Mouse (Mus musculus) cerebellum, adult (tissue): ENCODE measurements at regions not wholly inside any gene's neighbourhood (a gene's known extent, or its start where the extent isn't known, plus 50 kb on each side); places are given as distances from the start of the nearest gene placed in this dataset.
A peak's percentile ranks its signal among the peaks of the same experiment; 100 is the strongest.

Source experiments
- ATAC-seq: cut with Nextera tagmentation; 2 replicates; pipeline ENCODE4 v1.9.2; 2017; ENCODE audit warnings: mild to moderate bottlenecking, moderate library complexity, mixed read lengths; ENCODE audit not compliant: insufficient number of reproducible peaks, low FRiP score, low TSS enrichment

GRCm38 (mm10) chr9:61770207-61770955, 144.0 kb downstream of the Rplp1 start:
- ATAC-seq, result no peak

GRCm38 (mm10) chr9:61766187-61766586, 148.2 kb downstream of the Rplp1 start:
- ATAC-seq, result no peak

- ATAC-seq, result no peak
These were observed 149.0 kb downstream of the Rplp1 start for GRCm38 (mm10) chr9:61765366-61765765.

- ATAC-seq, result no peak
These were observed 156.5 kb downstream of the Rplp1 start for GRCm38 (mm10) chr9:61757806-61758205.

GRCm38 (mm10) chr9:61756801-61757342, 157.5 kb downstream of the Rplp1 start:
- ATAC-seq, result no peak

GRCm38 (mm10) chr9:61756224-61756800, 158.0 kb downstream of the Rplp1 start:
- ATAC-seq, result no peak

GRCm38 (mm10) chr9:61755311-61755710, 159.0 kb downstream of the Rplp1 start:
- ATAC-seq, result no peak

- ATAC-seq, result no peak
These were observed 160.5 kb downstream of the Rplp1 start for GRCm38 (mm10) chr9:61753795-61754194.

- no peak for ATAC-seq
These were observed 165.1 kb downstream of the Rplp1 start for GRCm38 (mm10) chr9:61749201-61749600.

- ATAC-seq, result no peak
These were observed 165.9 kb downstream of the Rplp1 start for GRCm38 (mm10) chr9:61748416-61748815.

- no peak for ATAC-seq
These were observed 167.9 kb downstream of the Rplp1 start for GRCm38 (mm10) chr9:61746401-61746800.

- ATAC-seq, result peak; percentile 75
These were observed 169.0 kb downstream of the Rplp1 start for GRCm38 (mm10) chr9:61745301-61745801.

GRCm38 (mm10) chr9:61733540-61733939, 180.8 kb downstream of the Rplp1 start:
- no peak for ATAC-seq

- no peak for ATAC-seq
These were observed 181.6 kb downstream of the Rplp1 start for GRCm38 (mm10) chr9:61732747-61733146.

- no peak for ATAC-seq
These were observed 186.2 kb downstream of the Rplp1 start for GRCm38 (mm10) chr9:61728115-61728514.

GRCm38 (mm10) chr9:61727651-61728050, 186.7 kb downstream of the Rplp1 start:
- ATAC-seq, result no peak

- ATAC-seq, result no peak
These were observed 190.3 kb downstream of the Rplp1 start for GRCm38 (mm10) chr9:61724070-61724469.

GRCm38 (mm10) chr9:61723021-61723581, 191.2 kb downstream of the Rplp1 start:
- no peak for ATAC-seq

GRCm38 (mm10) chr9:61721851-61722250, 192.5 kb downstream of the Rplp1 start:
- no peak for ATAC-seq

- no peak for ATAC-seq
These were observed 193.3 kb downstream of the Rplp1 start for GRCm38 (mm10) chr9:61721071-61721470.

GRCm38 (mm10) chr9:61720206-61720605, 194.1 kb downstream of the Rplp1 start:
- ATAC-seq, result no peak
